23 mouse cellular contexts compared by ENCODE assay signal in genomic region chr10:122736835-122737234, GRCm38 (mm10). TPM values are rescaled to one million over a fixed set of nuclear protein-coding genes. Genes with fewer than 3 reads are reported as not detected.
DNase-seq lines count a peak whose midpoint lies in the region; TF ChIP-seq lines count a peak whose summit lies in the region.
"Had no signal": no experiment of that assay in that cellular context is flagged by ENCODE, and none has a peak within 500 bp of the region (broad histone marks: within the 10 kb centered on the region; RNA-seq: fewer than 3 reads in every experiment).

No protein-coding gene starts in this region.

- WGBS in small intestine, adult 2 months = 83% methylated on average over 4 of the region's 4 CpGs
- 86% methylated on average over 4 of the region's 4 CpGs for WGBS in midbrain, embryonic 10.5 days

- H3K36me3 ChIP-seq in small intestine, adult 2 months (ENCODE audit: control insufficient read depth, insufficient read depth, low read length) = peaks cover 8% of the 10 kb centered on the region
- H3K36me3 ChIP-seq in midbrain, embryonic 10.5 days = no peaks in the 10 kb centered on the region
- H3K36me3 ChIP-seq: forebrain, embryonic 15.5 days; G1E; heart, embryonic 13.5 days; liver, embryonic 12.5 days had no signal

- H3K9me3 ChIP-seq in midbrain, embryonic 10.5 days (replicated peaks) = no peaks in the 10 kb centered on the region
- H3K9me3 ChIP-seq: forebrain, embryonic 15.5 days; heart, embryonic 13.5 days; liver, embryonic 12.5 days had no signal

- H3K27ac ChIP-seq in small intestine, adult 2 months (ENCODE audit: insufficient read depth, low read depth, low read length) = peak overlapping the region; percentile 52
- H3K27ac ChIP-seq in midbrain, embryonic 10.5 days (replicated peaks) = no peak overlapping the region
- H3K27ac ChIP-seq: forebrain, embryonic 15.5 days; heart, embryonic 13.5 days; hindbrain, embryonic 14.5 days; liver, embryonic 12.5 days had no signal

- no peaks in the 10 kb centered on the region for H3K27me3 ChIP-seq in small intestine, adult 2 months (ENCODE audit: control insufficient read depth, insufficient read depth, low read length)
- H3K27me3 ChIP-seq in midbrain, embryonic 10.5 days (ENCODE audit: low read depth, poor library complexity, severe bottlenecking) = no peaks in the 10 kb centered on the region
- H3K27me3 ChIP-seq: forebrain, embryonic 15.5 days; heart, embryonic 13.5 days; liver, embryonic 12.5 days; Patski had no signal

- peak; percentile 67 for DNase-seq in heart, adult 11 months
- no peak for DNase-seq in heart, postnatal 14 days
- peak; percentile 37 to 52 for DNase-seq in B cell, adult 2 months
- DNase-seq in induced T-regulatory cell, adult 2 months (ENCODE audit: low read depth) = peak; percentile 49
- no peak for DNase-seq in frontal cortex, postnatal 14 days (ENCODE audit: low spot score in 2 of 2)
- no peak for DNase-seq in midbrain, embryonic 10.5 days (ENCODE audit: low spot score)
- DNase-seq: cerebellum, adult 2 months; cerebellum, postnatal 25 days; embryo, embryonic 11 days; gastrocnemius, postnatal 10 days; heart, adult 18-20 months; kidney, adult 8-10 months; kidney, postnatal 14 days; lung, adult 2 months; lung, postnatal 14 days; thymus, postnatal 36 days had no signal

- no peak for TF ChIP-seq POLR2A in small intestine, adult 2 months (IDR thresholded peaks at IDR 0.05; ENCODE audit: low read depth, low read length)

- intact Hi-C loops in heart, postnatal 14 days (cut with DNase I) = no loop called here

- peaks cover 32% of the 10 kb centered on the region for H3K4me1 ChIP-seq in small intestine, adult 2 months (ENCODE audit: control insufficient read depth, insufficient read depth, insufficient read length, low read length)
- peaks cover 6% of the 10 kb centered on the region for H3K4me1 ChIP-seq in midbrain, embryonic 10.5 days
- H3K4me1 ChIP-seq: liver, embryonic 12.5 days had no signal

- H3K4me3 ChIP-seq in small intestine, adult 2 months (ENCODE audit: low read depth, low read length) = no peak overlapping the region
- H3K4me3 ChIP-seq in midbrain, embryonic 10.5 days = no peak overlapping the region
- H3K4me3 ChIP-seq: forebrain, embryonic 15.5 days; heart, embryonic 13.5 days; liver, embryonic 12.5 days had no signal

- TF ChIP-seq CTCF in small intestine, adult 2 months (IDR thresholded peaks at IDR 0.05; ENCODE audit: extremely low read depth, insufficient read length, insufficient replicate concordance, low read depth, low read length) = no peak

RNA-seq across cellular contexts. Expression of gene Ppm1h, which starts 58.3 kb away (rescaled TPM):
- 1 to 10 TPM; 8.3 to 9.5 TPM for total RNA-seq in heart, postnatal 14 days (2021)
- 14.5 and 14.7 TPM in 2 replicates for polyA plus RNA-seq in small intestine, adult 2 months (2012; rRNA removed)
- polyA plus RNA-seq in midbrain, embryonic 10.5 days (2016; fragmentation: Nextera tagmentation; extraction: Ambion mirVana) = 3.3 and 4.2 TPM in 2 replicates
- polyA plus RNA-seq: G1E had no signal

Comparison
In these comparisons a context has a peak if more than half of its experiments do, and no peak if none do; other contexts are left out.
1. DNase-seq: peak in heart, adult 11 months (single experiment), B cell, adult 2 months (2 of 2) and induced T-regulatory cell, adult 2 months (single experiment); none in heart, postnatal 14 days (0 of 2), frontal cortex, postnatal 14 days (0 of 2) and midbrain, embryonic 10.5 days (single experiment).